Mouse (Mus musculus): ENCODE measurements around the gene Ppard.

Ppard gene

GRCm38 (mm10) chr17:28223561-28224391 lies 8.7 kb upstream of the Ppard start:
- DNase-seq (ENCODE audit: low spot score in 2 of 2): peak; percentile 89 to 92

GRCm38 (mm10) chr17:28224615-28225014 lies 7.9 kb upstream of the Ppard start:
- peak in 1 of 2 experiments; percentile 62 for DNase-seq (ENCODE audit: low spot score in 2 of 2)

GRCm38 (mm10) chr17:28226014-28226413 lies 6.5 kb upstream of the Ppard start:
- DNase-seq (ENCODE audit: low spot score in 2 of 2): peak; percentile 83 to 86

GRCm38 (mm10) chr17:28230486-28230885 lies 2.0 kb upstream of the Ppard start:
- no peak for DNase-seq (ENCODE audit: low spot score in 2 of 2)

- no peak for DNase-seq (ENCODE audit: low spot score in 2 of 2)
Measured at GRCm38 (mm10) chr17:28231026-28231736, 1.3 kb upstream of the Ppard start.

- DNase-seq (ENCODE audit: low spot score in 2 of 2): no peak
Measured at GRCm38 (mm10) chr17:28233091-28233731, 711 bp downstream of the Ppard start.

GRCm38 (mm10) chr17:28234641-28235040 lies 2.1 kb downstream of the Ppard start:
- DNase-seq (ENCODE audit: low spot score in 2 of 2): no peak

GRCm38 (mm10) chr17:28235982-28236635 lies 3.6 kb downstream of the Ppard start:
- DNase-seq (ENCODE audit: low spot score in 2 of 2): no peak

GRCm38 (mm10) chr17:28236636-28237015 lies 4.1 kb downstream of the Ppard start:
- DNase-seq (ENCODE audit: low spot score in 2 of 2): no peak

- no peak for DNase-seq (ENCODE audit: low spot score in 2 of 2)
Measured at GRCm38 (mm10) chr17:28237362-28237761, 4.9 kb downstream of the Ppard start.

GRCm38 (mm10) chr17:28237874-28238273 lies 5.4 kb downstream of the Ppard start:
- no peak for DNase-seq (ENCODE audit: low spot score in 2 of 2)

- no peak for DNase-seq (ENCODE audit: low spot score in 2 of 2)
Measured at GRCm38 (mm10) chr17:28240846-28241245, 8.3 kb downstream of the Ppard start.

GRCm38 (mm10) chr17:28242296-28242695 lies 9.8 kb downstream of the Ppard start:
- DNase-seq (ENCODE audit: low spot score in 2 of 2): no peak

- DNase-seq (ENCODE audit: low spot score in 2 of 2): no peak
Measured at GRCm38 (mm10) chr17:28244214-28244613, 11.7 kb downstream of the Ppard start.

- DNase-seq (ENCODE audit: low spot score in 2 of 2): no peak
Measured at GRCm38 (mm10) chr17:28244714-28245113, 12.2 kb downstream of the Ppard start.

- DNase-seq (ENCODE audit: low spot score in 2 of 2): no peak
Measured at GRCm38 (mm10) chr17:28246640-28247039, 14.1 kb downstream of the Ppard start.

GRCm38 (mm10) chr17:28247613-28248012 lies 15.1 kb downstream of the Ppard start:
- no peak for DNase-seq (ENCODE audit: low spot score in 2 of 2)

- no peak for DNase-seq (ENCODE audit: low spot score in 2 of 2)
Measured at GRCm38 (mm10) chr17:28249062-28249461, 16.6 kb downstream of the Ppard start.

GRCm38 (mm10) chr17:28251579-28252280 lies 19.2 kb downstream of the Ppard start:
- DNase-seq (ENCODE audit: low spot score in 2 of 2): no peak

- no peak for DNase-seq (ENCODE audit: low spot score in 2 of 2)
Measured at GRCm38 (mm10) chr17:28252281-28252648, 19.8 kb downstream of the Ppard start.

- no peak for DNase-seq (ENCODE audit: low spot score in 2 of 2)
Measured at GRCm38 (mm10) chr17:28253216-28253615, 20.7 kb downstream of the Ppard start.

All from urinary bladder, adult 18-20 months (tissue).